Mouse (Mus musculus) intestine, embryonic 15.5 days (tissue): ENCODE measurements around the gene Cnn2. TPM values are rescaled to one million over a fixed set of nuclear protein-coding genes. Genes with fewer than 3 reads are reported as not detected.

Source experiments
- ATAC-seq: fragments of 200-750 bp; cut with Nextera tagmentation; 2 replicates; pipeline ENCODE4 v1.8.0; 2017; ENCODE audit warnings: moderate TSS enrichment, moderate library complexity
- H3K27ac ChIP-seq: fragments of 300-500 bp; sonication (generic); 2 replicates; pipeline ENCODE4 v1.5.1; 2015; ENCODE audit warnings: mild to moderate bottlenecking, inconsistent platforms
- H3K27me3 ChIP-seq: fragments of 300-500 bp; sonication (generic); replicated peaks from 2 replicates; pipeline ENCODE4 v1.6.1; 2015; ENCODE audit warnings: inconsistent platforms
- H3K36me3 ChIP-seq: fragments of 300-500 bp; sonication (generic); 2 replicates; pipeline ENCODE4 v1.6.1; 2015; ENCODE audit warnings: inconsistent platforms
- H3K4me1 ChIP-seq: fragments of 300-500 bp; sonication (generic); replicated peaks from 2 replicates; pipeline ENCODE4 v1.6.1; 2015; ENCODE audit warnings: inconsistent platforms
- H3K4me2 ChIP-seq: fragments of 300-500 bp; sonication (generic); replicated peaks from 2 replicates; pipeline ENCODE4 v1.6.1; 2015; ENCODE audit warnings: mild to moderate bottlenecking, inconsistent platforms
- H3K4me3 ChIP-seq: fragments of 300-500 bp; sonication (generic); replicated peaks from 2 replicates; pipeline ENCODE4 v1.5.1; 2015; ENCODE audit warnings: inconsistent platforms
- H3K9ac ChIP-seq: fragments of 300-500 bp; sonication (generic); 2 replicates; pipeline ENCODE4 v1.6.1; 2015; ENCODE audit warnings: inconsistent platforms
- H3K9me3 ChIP-seq: fragments of 300-500 bp; sonication (generic); 2 replicates; pipeline ENCODE4 v1.6.1; 2016; ENCODE audit warnings: inconsistent platforms
- WGBS: fragments of 180-500 bp; shearing (Covaris S2); methylation state at CpG from one replicate; pipeline ENCODE4 v1.1.7; 2015; 5-methylcytosine and 5-hydroxymethylcytosine counted together
- polyA plus RNA-seq: library from polyadenylated mRNA; unstranded; fragments of >200 nt; fragmentation: Nextera tagmentation; extraction: Ambion mirVana; gene quantifications from 2 replicates; pipeline ENCODE4 v1.2.1, GENCODE M21; 2015

Cnn2 gene
- polyA plus RNA-seq, 1 experiment from 2014 or later, result 242 TPM

DNA sequence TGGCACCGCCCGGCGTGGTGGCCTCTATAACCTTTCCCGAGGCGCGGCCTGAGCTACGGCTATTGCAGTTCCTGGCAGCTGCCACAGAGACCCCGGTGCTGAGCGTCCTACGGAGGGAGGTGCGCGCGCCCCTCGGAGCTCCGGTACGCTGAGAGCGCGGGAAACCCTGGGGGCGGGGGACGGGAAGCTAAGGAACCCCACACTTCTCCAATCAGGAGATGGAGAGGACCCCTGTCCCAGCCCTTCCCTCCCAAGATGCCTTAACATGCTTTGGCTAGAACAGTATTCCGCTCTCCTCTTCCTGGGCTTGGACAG is 17.2 kb upstream of the Cnn2 start:
- peaks cover 9% of the 10 kb centered on the region for H3K4me1 ChIP-seq
- H3K27me3 ChIP-seq, result peaks cover 33% of the 10 kb centered on the region
- 0 out of 2 replicates have a peak, but pooled peaks have one; percentile 11 for ATAC-seq
- H3K4me3 ChIP-seq, result peak overlapping the region; percentile 43
- peak overlapping the region; percentile 52 for H3K9ac ChIP-seq
- H3K36me3 ChIP-seq, result peaks cover 32% of the 10 kb centered on the region
- 3% methylated on average over 21 of the region's 21 CpGs for WGBS
- H3K9me3 ChIP-seq, result no peaks in the 10 kb centered on the region
- H3K27ac ChIP-seq, result no peak overlapping the region
- peak overlapping the region; percentile 88 for H3K4me2 ChIP-seq

DNA sequence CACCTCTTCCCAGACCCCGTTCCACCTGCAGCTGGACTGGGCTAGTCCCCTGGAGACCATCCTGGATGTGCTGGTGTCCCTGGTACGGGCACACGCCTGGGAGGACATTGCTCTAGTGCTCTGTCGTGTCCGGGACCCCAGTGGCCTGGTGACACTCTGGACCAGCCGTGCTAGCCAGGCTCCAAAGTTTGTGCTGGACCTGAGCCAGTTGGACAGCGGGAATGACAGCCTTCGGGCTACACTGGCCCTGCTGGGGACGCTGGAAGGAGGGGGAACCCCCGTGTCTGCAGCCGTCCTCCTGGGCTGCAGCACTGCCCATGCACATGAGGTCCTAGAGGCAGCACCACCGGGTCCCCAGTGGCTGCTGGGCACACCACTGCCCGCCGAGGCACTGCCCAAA is 15.6 kb upstream of the Cnn2 start:
- Histone ChIP-seq H3K4me2 (no peak overlapping the region), H3K36me3 (peaks cover 33% of the 10 kb centered on the region), H3K27ac (no peak overlapping the region), H3K9me3 (no peaks in the 10 kb centered on the region), H3K27me3 (peaks cover 33% of the 10 kb centered on the region), H3K4me3 (no peak overlapping the region), H3K9ac (no peak overlapping the region), H3K4me1 (peaks cover 9% of the 10 kb centered on the region)
- no peak for ATAC-seq
- WGBS, result 64% methylated on average over 14 of the region's 14 CpGs

DNA sequence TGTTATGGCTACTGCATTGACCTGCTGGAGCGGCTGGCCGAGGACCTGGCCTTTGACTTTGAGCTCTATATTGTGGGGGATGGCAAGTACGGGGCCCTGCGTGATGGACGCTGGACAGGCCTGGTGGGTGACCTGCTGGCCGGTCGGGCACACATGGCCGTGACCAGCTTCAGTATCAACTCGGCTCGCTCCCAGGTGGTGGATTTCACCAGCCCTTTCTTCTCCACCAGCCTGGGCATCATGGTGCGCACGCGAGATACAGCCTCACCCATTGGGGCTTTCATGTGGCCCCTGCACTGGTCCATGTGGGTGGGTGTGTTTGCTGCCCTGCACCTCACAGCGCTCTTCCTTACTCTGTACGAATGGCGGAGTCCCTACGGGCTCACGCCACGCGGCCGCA is 14.3 kb upstream of the Cnn2 start:
- H3K36me3 ChIP-seq, result peaks cover 40% of the 10 kb centered on the region
- WGBS, result 90% methylated on average over 21 of the region's 21 CpGs
- H3K9me3 ChIP-seq, result no peaks in the 10 kb centered on the region
- no peak overlapping the region for H3K9ac ChIP-seq
- no peak for ATAC-seq
- no peak overlapping the region for H3K4me3 ChIP-seq
- H3K4me1 ChIP-seq, result peaks cover 9% of the 10 kb centered on the region
- H3K27me3 ChIP-seq, result peaks cover 31% of the 10 kb centered on the region
- H3K4me2 ChIP-seq, result no peak overlapping the region
- H3K27ac ChIP-seq, result no peak overlapping the region

DNA sequence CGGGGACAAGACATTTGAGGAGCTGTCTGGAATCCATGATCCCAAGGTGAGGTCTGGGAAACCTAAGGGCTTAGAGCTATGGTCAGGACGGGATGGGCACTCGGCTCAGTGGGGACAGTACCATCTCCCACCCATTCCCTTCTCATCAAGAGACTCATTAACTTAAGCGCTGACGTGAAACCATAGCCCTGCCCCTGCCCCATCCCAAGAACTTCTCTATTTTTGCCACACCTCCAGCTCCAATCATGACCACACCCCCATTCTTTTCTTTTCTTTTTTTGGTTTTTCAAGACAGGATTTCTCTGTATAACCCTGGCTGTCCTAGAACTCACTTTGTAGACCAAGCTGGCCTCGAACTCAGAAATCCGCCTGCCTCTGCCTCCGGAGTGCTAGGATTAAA is 13.7 kb upstream of the Cnn2 start:
- Histone ChIP-seq H3K4me1 (peaks cover 9% of the 10 kb centered on the region), H3K4me3 (no peak overlapping the region), H3K27me3 (peaks cover 27% of the 10 kb centered on the region), H3K9ac (no peak overlapping the region), H3K27ac (no peak overlapping the region), H3K4me2 (no peak overlapping the region), H3K9me3 (no peaks in the 10 kb centered on the region), H3K36me3 (peaks cover 46% of the 10 kb centered on the region)
- WGBS, result 89% methylated on average over 8 of the region's 8 CpGs
- no peak for ATAC-seq

GRCm38 (mm10) chr10:79976071-79976721 is 12.2 kb upstream of the Cnn2 start:
- H3K4me2 ChIP-seq, result no peak overlapping the region
- H3K9me3 ChIP-seq, result no peaks in the 10 kb centered on the region
- peaks cover 15% of the 10 kb centered on the region for H3K27me3 ChIP-seq
- H3K36me3 ChIP-seq, result peaks cover 46% of the 10 kb centered on the region
- ATAC-seq, result no peak
- WGBS, result 85% methylated on average over 28 of the region's 28 CpGs
- H3K4me1 ChIP-seq, result peaks cover under 1% of the 10 kb centered on the region
- no peak overlapping the region for H3K27ac ChIP-seq
- no peak overlapping the region for H3K9ac ChIP-seq
- no peak overlapping the region for H3K4me3 ChIP-seq

GRCm38 (mm10) chr10:79976722-79977107 is 11.7 kb upstream of the Cnn2 start:
- H3K27me3 ChIP-seq, result peaks cover 10% of the 10 kb centered on the region
- H3K4me2 ChIP-seq, result no peak overlapping the region
- H3K4me1 ChIP-seq, result 0 out of 2 replicates have a peak, but pooled peaks cover 3% of the 10 kb centered on the region
- no peak overlapping the region for H3K9ac ChIP-seq
- no peaks in the 10 kb centered on the region for H3K9me3 ChIP-seq
- H3K27ac ChIP-seq, result no peak overlapping the region
- H3K4me3 ChIP-seq, result no peak overlapping the region
- ATAC-seq, result peak; percentile 3; the same call in 1 of the 2 replicates
- H3K36me3 ChIP-seq, result peaks cover 46% of the 10 kb centered on the region
- WGBS, result 77% methylated on average over 36 of the region's 36 CpGs

GRCm38 (mm10) chr10:79977324-79977723 is 11.1 kb upstream of the Cnn2 start:
- Histone ChIP-seq H3K4me3 (no peak overlapping the region), H3K4me2 (no peak overlapping the region), H3K4me1 (peaks cover 7% of the 10 kb centered on the region), H3K9me3 (no peaks in the 10 kb centered on the region), H3K27me3 (0 out of 2 replicates have a peak, but pooled peaks cover 5% of the 10 kb centered on the region), H3K27ac (no peak overlapping the region), H3K36me3 (peaks cover 46% of the 10 kb centered on the region), H3K9ac (no peak overlapping the region)
- no peak for ATAC-seq
- 81% methylated on average over 28 of the region's 28 CpGs for WGBS

- H3K36me3 ChIP-seq, result peaks cover 46% of the 10 kb centered on the region
- H3K27me3 ChIP-seq, result no peaks in the 10 kb centered on the region
- no peak overlapping the region for H3K27ac ChIP-seq
- 97% methylated on average over 21 of the region's 21 CpGs for WGBS
- no peak overlapping the region for H3K9ac ChIP-seq
- no peak for ATAC-seq
- H3K4me1 ChIP-seq, result peaks cover 14% of the 10 kb centered on the region
- no peak overlapping the region for H3K4me2 ChIP-seq
- H3K9me3 ChIP-seq, result no peaks in the 10 kb centered on the region
- H3K4me3 ChIP-seq, result no peak overlapping the region
Observed at GRCm38 (mm10) chr10:79978061-79978460, 10.3 kb upstream of the Cnn2 start.

- H3K36me3 ChIP-seq, result peaks cover 46% of the 10 kb centered on the region
- no peak for ATAC-seq
Observed at GRCm38 (mm10) chr10:79979401-79980155, 8.8 kb upstream of the Cnn2 start.

GRCm38 (mm10) chr10:79983205-79983604 is 5.2 kb upstream of the Cnn2 start:
- peak overlapping the region; percentile 82 for H3K4me3 ChIP-seq
- H3K4me1 ChIP-seq, result peaks cover 40% of the 10 kb centered on the region
- H3K9ac ChIP-seq, result peak overlapping the region; percentile 92
- no peaks in the 10 kb centered on the region for H3K9me3 ChIP-seq
- 70% methylated on average over 5 of the region's 5 CpGs for WGBS
- H3K27ac ChIP-seq, result peak overlapping the region; percentile 96
- H3K27me3 ChIP-seq, result no peaks in the 10 kb centered on the region
- H3K36me3 ChIP-seq, result peaks cover 14% of the 10 kb centered on the region
- peak overlapping the region; percentile 89 for H3K4me2 ChIP-seq
- no peak for ATAC-seq

More at GRCm38 (mm10) chr10:79979401-79980155, 8.8 kb upstream of the Cnn2 start:
- 89% methylated on average over 22 of the region's 22 CpGs for WGBS
- Histone ChIP-seq H3K9ac (peak overlapping the region; percentile 0; the same call in 1 of the 2 replicates), H3K4me2 (no peak overlapping the region), H3K27me3 (no peaks in the 10 kb centered on the region), H3K4me1 (peaks cover 19% of the 10 kb centered on the region), H3K27ac (no peak overlapping the region), H3K9me3 (no peaks in the 10 kb centered on the region), H3K4me3 (no peak overlapping the region)

GRCm38 (mm10) chr10:79983670-79984069 is 4.7 kb upstream of the Cnn2 start:
- Histone ChIP-seq H3K9me3 (no peaks in the 10 kb centered on the region), H3K9ac (peak overlapping the region; percentile 92), H3K4me2 (peak overlapping the region; percentile 89), H3K4me1 (peaks cover 42% of the 10 kb centered on the region), H3K27ac (peak overlapping the region; percentile 96), H3K36me3 (peaks cover 9% of the 10 kb centered on the region), H3K4me3 (peak overlapping the region; percentile 82), H3K27me3 (no peaks in the 10 kb centered on the region)
- ATAC-seq, result no peak
- under 1% methylated on average over 21 of the region's 21 CpGs for WGBS

DNA sequence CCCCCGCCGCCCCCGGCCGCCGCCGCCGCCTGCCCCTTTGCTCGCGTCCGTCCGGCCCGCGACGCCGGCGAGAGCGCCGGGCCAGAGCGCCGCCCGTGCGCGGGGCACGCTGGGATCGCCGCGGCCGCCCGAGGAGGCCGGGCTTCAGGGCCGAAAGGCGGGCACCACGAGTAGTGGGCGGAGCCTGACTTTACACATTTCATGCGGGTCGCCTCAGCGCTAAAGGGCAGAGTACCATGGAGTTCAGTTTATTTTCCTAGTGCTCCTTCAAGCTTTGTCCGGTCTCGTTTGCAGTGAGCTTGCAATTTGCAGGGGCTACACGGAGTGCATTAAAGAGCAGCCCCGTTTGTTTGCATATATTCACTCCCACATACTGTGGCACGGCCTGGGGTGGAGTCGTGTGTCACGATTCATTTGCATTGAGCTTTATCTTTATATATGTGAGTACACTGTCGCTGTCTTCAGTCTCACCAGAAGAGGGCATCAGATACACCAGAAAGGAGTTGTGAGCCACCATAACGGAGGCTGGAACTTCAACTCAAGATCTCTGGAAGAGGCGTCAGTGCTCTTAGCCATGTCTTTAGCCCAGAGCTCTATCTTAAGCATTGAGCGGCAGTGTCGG is 4.1 kb upstream of the Cnn2 start, which contains the start of gene Tmem259:
Gene Tmem259 (minus strand): TSS at position 136 of the 622 bp plus-strand sequence.
- Histone ChIP-seq H3K27ac (peak within 1 kb of the TSS; percentile 96), H3K9me3 (no peaks in the 10 kb centered on the region), H3K4me3 (peak within 1 kb of the TSS; percentile 82), H3K9ac (peak within 1 kb of the TSS; percentile 92), H3K36me3 (peaks cover 3% of the 10 kb centered on the region), H3K4me2 (peak within 1 kb of the TSS; percentile 89), H3K27me3 (no peaks in the 10 kb centered on the region), H3K4me1 (peaks cover 48% of the 10 kb centered on the region)
- ATAC-seq, result peak; percentile 82
- WGBS, result under 1% methylated on average over 48 of the region's 49 CpGs
